Mouse (Mus musculus) small intestine, adult 2 months (tissue): ENCODE results near the gene Hspb1. TPM values are rescaled to one million over a fixed set of nuclear protein-coding genes. Genes with fewer than 3 reads are reported as not detected.

Experiments
- H3K27ac ChIP-seq: fragments of 200-500 bp; 2 replicates; pipeline ENCODE4 v1.5.1; 2012; ENCODE audit warnings: low read depth, low read length, control low read depth, inconsistent platforms; ENCODE audit not compliant: insufficient read depth
- H3K27me3 ChIP-seq: fragments of 200-500 bp; 2 replicates; pipeline ENCODE4 v1.6.1; 2012; ENCODE audit warnings: mild to moderate bottlenecking, moderate library complexity, low read length, inconsistent platforms; ENCODE audit not compliant: control insufficient read depth, insufficient read depth
- H3K36me3 ChIP-seq: fragments of 200-500 bp; 2 replicates; pipeline ENCODE4 v1.6.1; 2012; ENCODE audit warnings: mild to moderate bottlenecking, low read length, control low read depth, inconsistent platforms; ENCODE audit not compliant: control insufficient read depth, insufficient read depth
- H3K4me1 ChIP-seq: fragments of 200-500 bp; 2 replicates; pipeline ENCODE4 v1.6.1; 2012; ENCODE audit warnings: low read length, inconsistent platforms, mixed read lengths; ENCODE audit not compliant: control insufficient read depth, insufficient read depth, insufficient read length
- H3K4me3 ChIP-seq: fragments of 200-500 bp; 2 replicates; pipeline ENCODE4 v1.5.1; 2012; ENCODE audit warnings: low read depth, mild to moderate bottlenecking, control low read depth, inconsistent platforms, low read length, moderate library complexity
- CTCF ChIP-seq: fragments of 200-500 bp; IDR thresholded peaks from 2 replicates; pipeline ENCODE4 v1.5.1; 2012; ENCODE audit warnings: low read depth, mild to moderate bottlenecking, control low read depth, inconsistent platforms, low read length, moderate library complexity, mixed read lengths; ENCODE audit not compliant: insufficient replicate concordance, insufficient read length; ENCODE audit errors: extremely low read depth
- POLR2A ChIP-seq: fragments of 200-500 bp; IDR thresholded peaks from 2 replicates; pipeline ENCODE4 v1.6.1; 2012; ENCODE audit warnings: low read depth, mild to moderate bottlenecking, control low read depth, inconsistent platforms, low read length, moderate library complexity
- WGBS: fragments of 180-500 bp; shearing (Covaris S2); methylation state at CpG from one replicate; pipeline ENCODE4 v1.1.7; 2018; 5-methylcytosine and 5-hydroxymethylcytosine counted together
- polyA plus RNA-seq: library from polyadenylated mRNA; depleted of rRNA; stranded (reverse); fragments of >200 nt; gene quantifications from 2 replicates; pipeline ENCODE4 v1.2.3, GENCODE M21; 2012

The Hspb1 gene
- polyA plus RNA-seq, 1 experiment, result 91.6 TPM

GRCm38 (mm10) chr5:135851481-135851880 lies 36.2 kb upstream of the Hspb1 start:
- no peak for TF ChIP-seq POLR2A
- TF ChIP-seq CTCF, result no peak
- Histone ChIP-seq H3K27me3 (peaks cover 30% of the 10 kb centered on the region), H3K27ac (no peak overlapping the region), H3K4me3 (no peak overlapping the region), H3K4me1 (no peaks in the 10 kb centered on the region), H3K36me3 (no peaks in the 10 kb centered on the region)
- WGBS, result 15% methylated on average over 14 of the region's 14 CpGs

- 7% methylated on average over 10 of the region's 10 CpGs for WGBS
- TF ChIP-seq CTCF, result no peak
- TF ChIP-seq POLR2A, result no peak
- Histone ChIP-seq H3K4me1 (no peaks in the 10 kb centered on the region), H3K36me3 (no peaks in the 10 kb centered on the region), H3K27ac (no peak overlapping the region), H3K4me3 (no peak overlapping the region), H3K27me3 (peaks cover 35% of the 10 kb centered on the region)
Observed at GRCm38 (mm10) chr5:135852421-135852820, 35.3 kb upstream of the Hspb1 start.

- Histone ChIP-seq H3K4me1 (no peaks in the 10 kb centered on the region), H3K36me3 (no peaks in the 10 kb centered on the region), H3K4me3 (no peak overlapping the region), H3K27me3 (peaks cover 47% of the 10 kb centered on the region), H3K27ac (no peak overlapping the region)
- TF ChIP-seq POLR2A, result no peak
- no peak for TF ChIP-seq CTCF
- 43% methylated on average over 7 of the region's 7 CpGs for WGBS
Observed at GRCm38 (mm10) chr5:135853731-135854130, 34.0 kb upstream of the Hspb1 start.

- H3K4me3 ChIP-seq, result no peak overlapping the region
- H3K36me3 ChIP-seq, result no peaks in the 10 kb centered on the region
- WGBS, result 0% methylated on average over 4 of the region's 4 CpGs
- H3K4me1 ChIP-seq, result no peaks in the 10 kb centered on the region
- H3K27me3 ChIP-seq, result peaks cover 47% of the 10 kb centered on the region
- TF ChIP-seq CTCF (peak; percentile 97; the same call in 1 of the 2 replicates), POLR2A (no peak)
- no peak overlapping the region for H3K27ac ChIP-seq
Observed at GRCm38 (mm10) chr5:135855156-135855555, 32.6 kb upstream of the Hspb1 start.

- 57% methylated on average over 8 of the region's 8 CpGs for WGBS
- H3K27me3 ChIP-seq, result peaks cover 42% of the 10 kb centered on the region
- TF ChIP-seq POLR2A (no peak), CTCF (no peak)
Observed at GRCm38 (mm10) chr5:135866662-135867061, 21.1 kb upstream of the Hspb1 start.

GRCm38 (mm10) chr5:135867637-135868593 lies 19.8 kb upstream of the Hspb1 start:
- H3K4me3 ChIP-seq, result peak overlapping the region; percentile 23
- 3% methylated on average over 82 of the region's 89 CpGs for WGBS
- peaks cover 3% of the 10 kb centered on the region; the same call in 1 of the 2 replicates for H3K4me1 ChIP-seq
- no peaks in the 10 kb centered on the region for H3K36me3 ChIP-seq
- H3K27me3 ChIP-seq, result peaks cover 45% of the 10 kb centered on the region
- no peak overlapping the region for H3K27ac ChIP-seq
- no peak for TF ChIP-seq POLR2A
- no peak for TF ChIP-seq CTCF

More at GRCm38 (mm10) chr5:135866662-135867061, 21.1 kb upstream of the Hspb1 start:
- H3K4me1 ChIP-seq, result peaks cover 3% of the 10 kb centered on the region; the same call in 1 of the 2 replicates
- H3K36me3 ChIP-seq, result no peaks in the 10 kb centered on the region
- H3K4me3 ChIP-seq, result no peak overlapping the region
- no peak overlapping the region for H3K27ac ChIP-seq

GRCm38 (mm10) chr5:135868653-135869052 lies 19.1 kb upstream of the Hspb1 start:
- 9% methylated on average over 27 of the region's 27 CpGs for WGBS

More at GRCm38 (mm10) chr5:135868653-135869052, 19.1 kb upstream of the Hspb1 start:
- H3K27me3 ChIP-seq, result peaks cover 52% of the 10 kb centered on the region
- no peak overlapping the region for H3K27ac ChIP-seq
- peaks cover 3% of the 10 kb centered on the region; the same call in 1 of the 2 replicates for H3K4me1 ChIP-seq
- no peaks in the 10 kb centered on the region for H3K36me3 ChIP-seq
- TF ChIP-seq POLR2A (no peak), CTCF (no peak)
- H3K4me3 ChIP-seq, result no peak overlapping the region
